Mouse (Mus musculus) embryonic facial prominence, embryonic 11.5 days (tissue): ENCODE measurements around the gene Otulin. TPM values are rescaled to one million over a fixed set of nuclear protein-coding genes. Genes with fewer than 3 reads are reported as not detected.
A peak's percentile ranks its signal among the peaks of the same experiment; 100 is the strongest.

ENCODE experiments used
- ATAC-seq: fragments of 200-750 bp; cut with Nextera tagmentation; replicated peaks from 2 replicates; pipeline ENCODE4 v1.8.0; 2017; ENCODE audit warnings: low read depth; ENCODE audit not compliant: insufficient number of reproducible peaks, low FRiP score, low TSS enrichment
- DNase-seq: peaks from one replicate; pipeline ENCODE4 v3.0.0-alpha.2; 2015; ENCODE audit warnings: low spot score
- H3K27ac ChIP-seq: fragments of 300-500 bp; sonication (generic); replicated peaks from 2 replicates; pipeline ENCODE4 v1.5.1; 2014; ENCODE audit warnings: mild to moderate bottlenecking, low read depth, low read length, control low read depth
- H3K27me3 ChIP-seq: fragments of 300-500 bp; sonication (generic); 2 replicates; pipeline ENCODE4 v1.6.1; 2014; ENCODE audit warnings: mild to moderate bottlenecking, low read length, moderate library complexity, mixed read lengths; ENCODE audit not compliant: control insufficient read depth, insufficient read depth
- H3K36me3 ChIP-seq: fragments of 300-500 bp; sonication (generic); replicated peaks from 2 replicates; pipeline ENCODE4 v1.6.1; 2014; ENCODE audit warnings: low read depth, mild to moderate bottlenecking, low read length, moderate library complexity, mixed read lengths; ENCODE audit not compliant: control insufficient read depth, insufficient read depth
- H3K4me1 ChIP-seq: fragments of 300-500 bp; sonication (generic); 2 replicates; pipeline ENCODE4 v1.6.1; 2014; ENCODE audit warnings: low read length, mixed read lengths; ENCODE audit not compliant: control insufficient read depth, insufficient read depth
- H3K4me2 ChIP-seq: fragments of 300-500 bp; sonication (generic); 2 replicates; pipeline ENCODE4 v1.6.1; 2014; ENCODE audit warnings: low read depth, mild to moderate bottlenecking, control low read depth, low read length, moderate library complexity
- H3K4me3 ChIP-seq: fragments of 300-500 bp; sonication (generic); 2 replicates; pipeline ENCODE4 v1.5.1; 2014; ENCODE audit warnings: low read depth, low read length, control low read depth
- H3K9ac ChIP-seq: fragments of 300-500 bp; sonication (generic); replicated peaks from 2 replicates; pipeline ENCODE4 v1.6.1; 2014; ENCODE audit warnings: mild to moderate bottlenecking, control low read depth, low read length
- H3K9me3 ChIP-seq: fragments of 300-500 bp; sonication (generic); replicated peaks from 2 replicates; pipeline ENCODE4 v1.6.1; 2016; ENCODE audit warnings: mild to moderate bottlenecking, low read length, inconsistent platforms, mixed read lengths; ENCODE audit not compliant: control insufficient read depth
- WGBS: fragments of 180-500 bp; shearing (Covaris S2); extraction: QIAGEN DNeasy Blood & Tissue Kit; methylation state at CpG from one replicate; pipeline ENCODE4 v1.1.7; 2014; 5-methylcytosine and 5-hydroxymethylcytosine counted together
- polyA plus RNA-seq: library from polyadenylated mRNA; unstranded; fragments of >200 nt; fragmentation: Nextera tagmentation; extraction: Ambion mirVana; gene quantifications from 2 replicates; pipeline ENCODE4 v1.2.1, GENCODE M21; 2014

The Otulin gene
- polyA plus RNA-seq, 1 experiment from 2014 or later = 38.0 TPM

- H3K4me1 ChIP-seq = no peaks in the 10 kb centered on the region
- H3K4me2 ChIP-seq = no peak overlapping the region
- whole genome bisulfite sequencing = 20% methylated on average over 5 of the region's 5 CpGs
These were observed 24.5 kb upstream of the Otulin start for GRCm38 (mm10) chr15:27655015-27655414.

GRCm38 (mm10) chr15:27647686-27648085 is 17.2 kb upstream of the Otulin start:
- H3K27ac ChIP-seq = no peak overlapping the region
- DNase-seq (peak; percentile 71), ATAC-seq (no peak)
- no peaks in the 10 kb centered on the region for H3K36me3 ChIP-seq
- 46% methylated on average over 3 of the region's 3 CpGs for WGBS
- H3K9ac ChIP-seq = no peak overlapping the region
- H3K4me1 ChIP-seq = no peaks in the 10 kb centered on the region
- no peaks in the 10 kb centered on the region for H3K9me3 ChIP-seq
- H3K4me2 ChIP-seq = no peak overlapping the region
- no peaks in the 10 kb centered on the region for H3K27me3 ChIP-seq
- no peak overlapping the region for H3K4me3 ChIP-seq

More at GRCm38 (mm10) chr15:27655015-27655414, 24.5 kb upstream of the Otulin start:
- ATAC-seq = no peak
- no peak overlapping the region for H3K4me3 ChIP-seq
- no peaks in the 10 kb centered on the region for H3K36me3 ChIP-seq
- no peaks in the 10 kb centered on the region for H3K27me3 ChIP-seq
- H3K27ac ChIP-seq = no peak overlapping the region
- no peak overlapping the region for H3K9ac ChIP-seq
- DNase-seq = peak; percentile 84
- H3K9me3 ChIP-seq = no peaks in the 10 kb centered on the region

- WGBS = 95% methylated on average over 8 of the region's 8 CpGs
- no peak for ATAC-seq
- Histone ChIP-seq H3K4me1 (no peaks in the 10 kb centered on the region), H3K27me3 (no peaks in the 10 kb centered on the region), H3K9ac (no peak overlapping the region), H3K36me3 (no peaks in the 10 kb centered on the region), H3K9me3 (no peaks in the 10 kb centered on the region), H3K4me3 (no peak overlapping the region), H3K27ac (no peak overlapping the region), H3K4me2 (no peak overlapping the region)
- DNase-seq = no peak
These were observed 16.2 kb upstream of the Otulin start for GRCm38 (mm10) chr15:27646665-27647064.

- WGBS = 87% methylated on average over 3 of the region's 3 CpGs
- no peak for DNase-seq
- Histone ChIP-seq H3K4me2 (no peak overlapping the region), H3K27me3 (no peaks in the 10 kb centered on the region), H3K36me3 (no peaks in the 10 kb centered on the region), H3K4me1 (no peaks in the 10 kb centered on the region), H3K9ac (no peak overlapping the region), H3K27ac (no peak overlapping the region), H3K9me3 (no peaks in the 10 kb centered on the region), H3K4me3 (no peak overlapping the region)
- ATAC-seq = no peak
These were observed 14.8 kb upstream of the Otulin start for GRCm38 (mm10) chr15:27645250-27645649.

- no peaks in the 10 kb centered on the region for H3K9me3 ChIP-seq
- H3K27me3 ChIP-seq = no peaks in the 10 kb centered on the region
- H3K36me3 ChIP-seq = no peaks in the 10 kb centered on the region
- H3K4me3 ChIP-seq = no peak overlapping the region
- H3K4me2 ChIP-seq = no peak overlapping the region
- no peak overlapping the region for H3K27ac ChIP-seq
- ATAC-seq = no peak
- H3K4me1 ChIP-seq = no peaks in the 10 kb centered on the region
- peak; percentile 26 for DNase-seq
- H3K9ac ChIP-seq = no peak overlapping the region
- WGBS = 89% methylated on average over 3 of the region's 3 CpGs
These were observed 12.4 kb upstream of the Otulin start for GRCm38 (mm10) chr15:27642895-27643294.

GRCm38 (mm10) chr15:27641171-27641570 is 10.7 kb upstream of the Otulin start:
- H3K27ac ChIP-seq = no peak overlapping the region
- no peak overlapping the region for H3K4me2 ChIP-seq
- WGBS = 65% methylated on average over 12 of the region's 12 CpGs
- no peak overlapping the region for H3K4me3 ChIP-seq
- DNase-seq (no peak), ATAC-seq (no peak)
- no peaks in the 10 kb centered on the region for H3K4me1 ChIP-seq
- H3K27me3 ChIP-seq = no peaks in the 10 kb centered on the region
- H3K36me3 ChIP-seq = no peaks in the 10 kb centered on the region
- H3K9ac ChIP-seq = no peak overlapping the region
- no peaks in the 10 kb centered on the region for H3K9me3 ChIP-seq

DNA sequence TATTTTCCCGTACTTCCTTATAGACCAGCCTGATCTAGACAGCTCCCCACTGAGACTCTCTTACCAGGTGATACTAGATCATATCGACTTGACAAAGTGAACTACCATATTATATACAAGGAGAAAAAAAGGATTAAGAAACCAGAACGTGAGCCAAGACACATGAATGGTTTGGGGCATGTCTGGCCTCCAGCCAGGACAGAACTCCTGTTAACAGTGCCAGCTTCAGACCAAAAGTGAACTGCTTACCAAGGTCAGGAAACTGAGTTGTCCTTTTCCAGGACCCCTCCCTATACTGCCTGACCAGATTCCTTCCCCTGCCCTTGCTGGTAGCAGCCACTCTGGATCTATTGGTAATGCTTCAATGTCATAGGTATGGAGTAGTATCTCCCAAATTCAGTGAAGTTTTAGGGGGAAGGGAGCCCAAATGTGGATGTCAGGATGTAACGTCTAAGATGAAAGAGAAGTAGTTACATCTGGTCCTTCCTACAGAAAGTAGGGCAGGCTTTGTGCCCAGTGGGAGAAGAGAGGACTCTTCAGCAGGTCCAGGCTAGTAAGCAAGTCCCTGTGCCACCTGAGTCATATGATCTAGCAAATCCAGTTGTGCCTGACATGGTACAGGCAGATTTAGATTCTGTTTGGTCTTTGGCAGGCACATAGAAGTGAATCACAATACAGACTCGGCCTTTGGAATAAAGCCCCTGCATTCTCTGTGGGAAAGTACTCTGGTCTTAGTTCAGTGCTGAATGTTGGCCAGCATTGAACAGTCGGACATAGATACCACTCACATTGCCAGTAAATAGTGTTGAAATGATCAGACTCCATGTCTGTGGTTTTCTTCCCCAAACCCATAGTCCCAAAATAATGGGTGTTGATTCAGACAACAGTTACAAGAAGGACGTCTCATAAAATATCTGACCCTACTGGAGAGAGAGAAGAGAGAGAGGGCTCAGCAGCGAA is 3.7 kb upstream of the Otulin start:
- Histone ChIP-seq H3K4me2 (no peak overlapping the region), H3K27me3 (no peaks in the 10 kb centered on the region), H3K36me3 (no peaks in the 10 kb centered on the region), H3K9ac (no peak overlapping the region), H3K9me3 (no peaks in the 10 kb centered on the region), H3K4me1 (no peaks in the 10 kb centered on the region), H3K4me3 (no peak overlapping the region), H3K27ac (no peak overlapping the region)
- 84% methylated on average over 8 of the region's 8 CpGs for WGBS
- no peak for DNase-seq
- ATAC-seq = no peak
